Mouse (Mus musculus): Measurements from ENCODE around the gene Ccdc105. TPM values are rescaled to one million over a fixed set of nuclear protein-coding genes. Genes with fewer than 3 reads are reported as not detected.

Gene Ccdc105
- polyA plus RNA-seq, 1 experiment from 2014 or later = 0.65 TPM

- no peaks in the 10 kb centered on the region for H3K36me3 ChIP-seq
- no peak overlapping the region for H3K4me2 ChIP-seq
- 78% methylated on average over 6 of the region's 6 CpGs for WGBS
- no peaks in the 10 kb centered on the region for H3K27me3 ChIP-seq
- no peak overlapping the region for H3K9ac ChIP-seq
- H3K4me1 ChIP-seq (replicated peaks) = no peaks in the 10 kb centered on the region
- no peak for ATAC-seq (ENCODE audit: low FRiP score, low read depth)
- H3K4me3 ChIP-seq = no peak overlapping the region
- no peak overlapping the region for H3K27ac ChIP-seq (replicated peaks)
- H3K9me3 ChIP-seq = no peaks in the 10 kb centered on the region
Observed at GRCm38 (mm10) chr10:78714129-78714528, 38.7 kb downstream of the Ccdc105 start.

GRCm38 (mm10) chr10:78710706-78711105 lies 42.2 kb downstream of the Ccdc105 start:
- H3K9ac ChIP-seq = no peak overlapping the region
- no peaks in the 10 kb centered on the region for H3K36me3 ChIP-seq
- H3K9me3 ChIP-seq = no peaks in the 10 kb centered on the region
- H3K27ac ChIP-seq (replicated peaks) = no peak overlapping the region
- no peaks in the 10 kb centered on the region for H3K4me1 ChIP-seq (replicated peaks)
- no peak overlapping the region for H3K4me2 ChIP-seq
- no peak for ATAC-seq (ENCODE audit: low FRiP score, low read depth)
- no peaks in the 10 kb centered on the region for H3K27me3 ChIP-seq
- H3K4me3 ChIP-seq = no peak overlapping the region

- ATAC-seq (ENCODE audit: low FRiP score, low read depth) = no peak
- WGBS = 71% methylated on average over 3 of the region's 3 CpGs
- Histone ChIP-seq H3K27ac (replicated peaks) (no peak overlapping the region), H3K9ac (no peak overlapping the region), H3K4me1 (replicated peaks) (no peaks in the 10 kb centered on the region), H3K9me3 (no peaks in the 10 kb centered on the region), H3K36me3 (no peaks in the 10 kb centered on the region), H3K4me3 (no peak overlapping the region), H3K4me2 (no peak overlapping the region), H3K27me3 (no peaks in the 10 kb centered on the region)
Observed at GRCm38 (mm10) chr10:78700881-78701280, 52.0 kb downstream of the Ccdc105 start.

Other genes starting within 250 kb of the Ccdc105 start
- not detected in 2 replicates for gene Olfr1358, start 235.6 kb downstream of the Ccdc105 start, polyA plus RNA-seq (2015; fragmentation: Nextera tagmentation; extraction: Ambion mirVana)
- gene Ilvbl, start 178.7 kb downstream of the Ccdc105 start, polyA plus RNA-seq (2015; fragmentation: Nextera tagmentation; extraction: Ambion mirVana) = 65.0 and 69.9 TPM in 2 replicates
- 3.1 and 4.2 TPM in 2 replicates for gene Syde1, start 161.1 kb downstream of the Ccdc105 start, polyA plus RNA-seq (2015; fragmentation: Nextera tagmentation; extraction: Ambion mirVana)
- gene Olfr1357, start 135.0 kb downstream of the Ccdc105 start, polyA plus RNA-seq (2015; fragmentation: Nextera tagmentation; extraction: Ambion mirVana) = not detected in 2 replicates
- not detected in 2 replicates for gene Casp14, start 34.8 kb downstream of the Ccdc105 start, polyA plus RNA-seq (2015; fragmentation: Nextera tagmentation; extraction: Ambion mirVana)
- gene Slc1a6, start 27.4 kb upstream of the Ccdc105 start, polyA plus RNA-seq (2015; fragmentation: Nextera tagmentation; extraction: Ambion mirVana) = 27.3 and 29.8 TPM in 2 replicates
- gene Olfr1356, start 99.1 kb upstream of the Ccdc105 start, polyA plus RNA-seq (2015; fragmentation: Nextera tagmentation; extraction: Ambion mirVana) = not detected in 2 replicates
- gene Olfr1355, start 122.5 kb upstream of the Ccdc105 start, polyA plus RNA-seq (2015; fragmentation: Nextera tagmentation; extraction: Ambion mirVana) = not detected in 2 replicates
- gene Olfr1354, start 160.1 kb upstream of the Ccdc105 start, polyA plus RNA-seq (2015; fragmentation: Nextera tagmentation; extraction: Ambion mirVana) = not detected in 2 replicates
- gene Olfr8, start 197.6 kb upstream of the Ccdc105 start, polyA plus RNA-seq (2015; fragmentation: Nextera tagmentation; extraction: Ambion mirVana) = not detected in 2 replicates
- not detected in 2 replicates for gene Olfr1353, start 210.2 kb upstream of the Ccdc105 start, polyA plus RNA-seq (2015; fragmentation: Nextera tagmentation; extraction: Ambion mirVana)
- gene Olfr1352, start 228.0 kb upstream of the Ccdc105 start, polyA plus RNA-seq (2015; fragmentation: Nextera tagmentation; extraction: Ambion mirVana) = not detected in 2 replicates

Data from hindbrain, embryonic 15.5 days (tissue).